Mouse (Mus musculus) heart, adult 18-20 months (tissue): ENCODE measurements around the gene L2hgdh. TPM values are rescaled to one million over a fixed set of nuclear protein-coding genes. Genes with fewer than 3 reads are reported as not detected.
"Not testable (repeated sequence)": the region's sequence is repeated elsewhere in the genome, so short reads cannot be mapped to it uniquely, and the experiment has no call there.

Experiments used
- DNase-seq, 2 experiments: peaks; one replicate each; pipeline ENCODE4 v3.0.0; 2021 to 2022; ENCODE audit warnings: mixed read lengths in 1 of 2
- microRNA-seq, 2 experiments: library from miRNA; unstranded; fragments of <30 nt; microRNA quantifications; one replicate each; pipeline ENCODE4 v1.2.0; 2022
- total RNA-seq, 2 experiments: library from RNA; stranded (reverse); gene quantifications; 2 replicates each; pipeline ENCODE4 v1.2.3; 2021

The L2hgdh gene
- total RNA-seq, 2 experiments from 2014 or later, result 44.2 to 48.3 TPM

DNA sequence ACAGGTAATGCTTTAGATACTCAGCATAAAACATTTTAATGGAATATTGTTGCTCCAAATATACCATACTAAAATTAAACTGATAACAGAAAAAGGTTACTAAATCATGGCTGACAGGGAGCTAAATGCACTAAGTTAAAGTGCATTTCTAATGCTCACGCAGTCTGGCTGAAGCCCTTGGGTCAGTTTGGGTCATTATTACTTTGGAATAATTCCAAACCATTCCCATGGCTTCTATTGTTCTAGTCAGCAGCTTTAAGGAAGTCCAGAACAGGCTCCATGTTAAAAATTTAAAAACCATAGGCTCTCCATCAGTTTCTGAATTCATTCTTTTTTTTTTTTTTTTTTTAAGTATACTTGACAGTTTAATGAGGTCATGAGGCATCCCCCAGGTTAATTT lies 50.5 kb downstream of the L2hgdh start:
- peak in 1 of 2 experiments; percentile 11 for DNase-seq

DNA sequence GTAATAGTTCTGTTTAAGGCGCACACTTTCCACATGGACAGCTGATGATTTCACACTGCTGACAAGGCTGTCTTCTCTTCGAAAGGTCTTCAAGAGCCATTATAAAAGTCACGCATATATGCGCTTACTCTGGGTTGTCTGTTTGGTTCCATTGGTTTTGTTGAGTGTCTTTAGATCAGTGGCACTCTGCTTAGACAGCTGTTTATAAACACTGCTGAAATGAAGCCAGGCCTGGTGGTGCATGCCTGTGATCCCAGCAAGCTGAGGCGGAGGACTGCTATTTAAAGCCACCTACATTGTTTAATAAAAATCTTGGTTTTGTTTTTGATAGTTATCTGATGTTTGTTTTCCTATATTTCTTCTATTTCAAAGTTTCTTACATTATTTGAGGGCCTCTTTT lies 58.0 kb downstream of the L2hgdh start:
- peak in 1 of 2 experiments; percentile 16 for DNase-seq

DNA sequence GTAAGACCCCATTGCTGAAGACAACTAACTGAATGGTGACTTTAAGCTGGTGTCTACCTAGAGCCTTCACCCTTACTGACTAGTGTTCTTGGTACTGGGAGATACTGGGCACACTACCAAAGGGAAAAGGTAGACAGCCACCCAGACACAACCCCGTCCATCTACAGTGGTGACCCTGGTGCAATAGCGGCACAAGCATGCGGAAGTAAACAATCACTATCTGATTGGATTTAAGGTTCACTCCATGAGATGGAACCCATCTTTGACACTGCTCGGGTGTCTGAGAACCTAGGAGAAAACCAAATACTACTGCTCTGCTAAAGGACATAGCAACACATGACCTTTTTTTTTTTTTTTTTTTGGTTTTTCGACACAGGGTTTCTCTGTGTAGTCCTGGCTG lies 63.0 kb downstream of the L2hgdh start:
- DNase-seq, result no peak

DNA sequence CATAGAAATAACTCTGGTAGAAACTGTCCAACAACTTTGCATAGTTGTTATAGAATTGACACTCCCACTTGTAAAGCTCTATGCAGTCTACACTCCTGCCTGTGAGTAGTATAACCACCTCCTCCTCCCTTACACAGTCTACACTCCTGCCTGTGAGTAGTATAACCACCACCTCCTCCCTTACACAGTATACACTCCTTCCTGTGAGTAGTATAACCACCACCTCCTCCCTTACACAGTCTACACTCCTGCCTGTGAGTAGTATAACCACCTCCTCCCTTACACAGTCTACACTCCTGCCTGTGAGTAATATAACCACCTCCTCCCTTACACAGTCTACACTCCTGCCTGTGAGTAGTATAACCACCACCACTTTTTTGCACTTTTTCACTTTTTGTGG lies 70.7 kb downstream of the L2hgdh start:
- not testable (repeated sequence) for DNase-seq

DNA sequence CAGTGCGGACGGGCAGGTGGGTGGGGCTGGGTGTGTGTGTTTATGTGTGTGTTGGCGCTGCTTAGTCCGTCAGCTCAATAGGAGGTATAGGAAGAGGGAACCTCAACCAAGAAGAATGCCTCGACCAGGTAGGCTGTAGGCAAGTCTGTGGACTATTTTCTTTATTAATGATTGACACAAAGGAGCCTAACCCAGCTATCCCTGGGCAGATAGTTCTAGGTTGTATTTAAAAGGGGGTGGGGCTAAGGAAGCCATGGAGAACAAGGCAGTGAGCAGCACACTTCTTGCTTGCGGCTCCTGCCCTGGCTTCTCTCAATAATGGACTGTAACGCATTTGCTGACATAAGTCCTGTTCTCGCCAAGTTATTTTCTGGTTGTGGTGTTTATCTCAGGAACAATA lies 75.2 kb downstream of the L2hgdh start:
- DNase-seq, result no peak

DNA sequence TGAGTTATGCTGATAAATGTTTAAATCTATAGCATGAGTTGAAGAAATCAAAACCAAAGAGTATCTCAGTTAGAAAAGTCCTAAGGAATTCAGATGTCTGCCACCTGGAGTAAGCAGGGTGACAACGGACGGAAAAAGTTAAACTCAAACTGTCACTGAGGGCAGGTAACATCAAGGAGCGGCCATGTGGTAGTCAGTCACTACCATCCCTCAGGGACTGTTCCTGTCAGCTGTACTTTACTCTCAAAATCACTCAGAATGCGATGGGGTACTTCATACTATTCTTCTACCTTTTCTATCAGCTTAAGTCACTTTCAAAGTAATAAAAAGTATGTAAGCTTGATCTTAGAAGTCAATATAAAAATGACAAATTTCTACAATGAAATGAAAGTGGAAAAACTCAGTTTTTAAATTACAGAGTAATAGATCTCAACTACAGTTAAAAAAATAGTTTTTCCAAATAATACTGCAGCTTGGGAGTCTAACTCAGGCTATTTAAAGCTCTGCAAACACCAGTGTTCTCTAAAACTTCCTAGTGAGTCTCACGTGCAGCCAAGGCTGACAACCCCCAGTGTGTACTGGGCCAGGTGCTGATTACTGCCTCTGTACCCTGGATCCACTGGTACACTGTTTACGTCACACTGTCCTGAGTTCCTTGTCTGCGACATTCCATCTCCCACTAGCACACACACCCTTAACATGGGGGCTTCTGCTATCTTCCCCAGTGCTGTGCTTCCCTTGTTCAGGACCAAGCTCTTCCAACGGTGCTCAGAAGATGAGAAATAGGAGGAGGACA lies 78.7 kb downstream of the L2hgdh start:
- peak; percentile 36 to 50 for DNase-seq

DNA sequence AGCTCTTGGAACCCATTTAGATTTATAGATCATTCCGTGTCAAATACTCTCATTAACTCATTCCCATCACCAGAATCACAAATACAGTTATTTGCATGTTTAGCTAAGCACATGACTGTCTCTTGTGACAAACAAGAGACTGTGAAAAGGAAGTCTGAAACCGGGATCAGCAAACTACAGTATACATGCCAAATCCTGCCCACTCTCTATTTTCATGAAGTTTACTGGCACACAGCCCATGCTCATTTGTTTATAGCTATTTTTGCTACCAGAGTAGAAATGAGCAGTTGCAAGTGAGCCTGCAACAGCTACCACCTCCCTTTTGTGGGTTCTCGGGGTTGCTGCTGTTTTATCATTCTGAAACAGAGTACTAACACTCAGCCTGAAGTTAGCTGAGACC lies 79.8 kb downstream of the L2hgdh start:
- peak; percentile 67 for DNase-seq

DNA sequence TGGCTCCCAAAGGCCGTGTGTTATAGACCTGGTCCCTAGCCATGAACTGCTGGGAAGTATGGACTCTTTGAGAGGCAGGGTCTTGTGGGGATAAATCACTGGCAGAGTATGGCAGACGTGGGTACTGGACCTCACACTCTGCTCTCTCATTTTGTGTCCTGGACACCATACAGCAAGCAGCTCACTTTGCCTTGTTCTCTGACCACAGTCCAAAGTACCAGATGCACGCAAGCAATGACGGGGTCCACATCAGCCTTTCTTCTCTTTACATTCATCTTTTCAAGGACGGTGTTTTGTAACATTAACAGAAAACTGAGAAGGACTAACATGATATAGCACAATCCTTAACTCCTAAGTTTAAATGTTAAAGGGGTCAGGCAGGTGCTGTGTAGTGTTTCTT lies 81.8 kb downstream of the L2hgdh start:
- DNase-seq, result no peak

Small RNAs within 50 kb of the gene (microRNA-seq; reads per million reads assigned to microRNA genes)
- gene Mir681, result 0 reads per million in 2 experiments

Other genes starting within 250 kb of the L2hgdh start
- 1 to 10 TPM; 4.2 to 4.8 TPM for gene Vcpkmt, start 141.8 kb downstream of the L2hgdh start, total RNA-seq
- gene Sos2, start 43.0 kb downstream of the L2hgdh start, total RNA-seq, result 10 to 100 TPM; 34.9 to 41.0 TPM
- gene Atp5s, start 77 bp upstream of the L2hgdh start, total RNA-seq, result 10 to 100 TPM; 35.1 to 40.5 TPM
- 10 to 100 TPM; 11.2 to 15.7 TPM for gene Cdkl1, start 66.4 kb upstream of the L2hgdh start, total RNA-seq
- gene Atl1, start 167.7 kb upstream of the L2hgdh start, total RNA-seq, result 1 to 10 TPM; 3.4 to 5.5 TPM
- 10 to 100 TPM; 19.3 to 21.4 TPM for gene Map4k5, start 168.3 kb upstream of the L2hgdh start, total RNA-seq